Mouse (Mus musculus) olfactory bulb, adult 2 months (tissue): Measurements from ENCODE around the gene Zfp704.

Experiments used
- CTCF ChIP-seq: fragments of 200-500 bp; IDR thresholded peaks from 2 replicates; pipeline ENCODE4 v1.5.1; 2012; ENCODE audit warnings: low read depth, mild to moderate bottlenecking, low read length, moderate library complexity; ENCODE audit not compliant: insufficient read depth
- POLR2A ChIP-seq: fragments of 200-500 bp; IDR thresholded peaks from 2 replicates; pipeline ENCODE4 v1.6.1; 2012; ENCODE audit warnings: mild to moderate bottlenecking, low read depth, low read length, moderate library complexity; ENCODE audit not compliant: insufficient read depth

GRCm38 (mm10) chr3:9580102-9580501 lies 29.8 kb downstream of the Zfp704 start:
- no peak for TF ChIP-seq POLR2A
- no peak for TF ChIP-seq CTCF
